Mouse (Mus musculus) lung, adult 2 months (tissue): ENCODE results near the gene Stfa1.
"Not testable (repeated sequence)": the region's sequence is repeated elsewhere in the genome, so short reads cannot be mapped to it uniquely, and the experiment has no call there.

Experiments used
- CTCF ChIP-seq: fragments of 200-500 bp; IDR thresholded peaks from 2 replicates; pipeline ENCODE4 v1.5.1; 2011; ENCODE audit warnings: mild to moderate bottlenecking, low read length, control low read depth; ENCODE audit not compliant: insufficient read depth
- POLR2A ChIP-seq: fragments of 200-500 bp; IDR thresholded peaks from 2 replicates; pipeline ENCODE4 v1.6.1; 2011; ENCODE audit warnings: low read depth, mild to moderate bottlenecking, control low read depth, low read length, borderline replicate concordance; ENCODE audit errors: extremely low read depth

DNA sequence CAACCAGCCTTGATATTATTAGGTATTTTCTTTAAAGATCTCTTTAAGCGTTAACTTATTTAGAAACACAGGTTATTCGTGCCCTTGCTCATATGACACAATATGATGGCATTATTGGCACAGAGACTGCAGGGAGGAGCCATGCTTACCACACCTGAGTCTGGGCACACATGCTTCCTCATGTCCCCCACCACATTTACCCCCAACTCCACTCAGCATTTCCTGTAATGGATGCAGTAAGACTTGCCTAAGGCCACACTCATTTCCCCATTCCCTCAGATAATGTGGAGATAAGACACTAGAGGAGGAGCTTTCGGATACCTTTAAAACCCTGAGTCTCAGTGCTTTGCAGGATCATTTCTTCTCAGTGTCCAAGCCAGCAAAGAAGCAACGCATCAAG is at the start of gene Stfa1:
- TF ChIP-seq POLR2A, CTCF: not testable (repeated sequence)
